Comparison of ENCODE assay signal across 13 mouse cellular contexts in the genomic region with DNA sequence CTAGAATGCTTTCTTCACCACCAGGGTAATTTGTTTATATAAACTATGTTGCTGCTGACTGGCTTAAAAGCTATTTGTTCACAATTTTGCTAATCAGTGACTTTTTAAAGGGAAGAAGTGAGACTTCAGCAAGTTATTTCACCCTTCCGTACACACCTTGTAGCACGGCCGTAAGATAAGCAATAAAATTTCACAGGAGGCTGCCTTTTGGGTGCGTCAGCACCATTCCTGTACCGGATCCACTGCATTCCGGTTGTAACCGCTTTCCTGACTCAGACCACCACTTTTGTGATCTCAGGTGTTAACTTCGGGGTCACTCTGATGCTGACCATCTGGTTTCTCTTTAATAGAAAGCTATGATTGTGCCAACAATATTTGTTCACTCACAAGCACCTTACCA.
"Had no signal": no experiment of that assay in that cellular context is flagged by ENCODE, and none has a peak within 500 bp of the region (broad histone marks: within the 10 kb centered on the region; RNA-seq: fewer than 3 reads in every experiment).

No protein-coding gene starts in this region.

- H3K27me3 ChIP-seq: liver, embryonic 13.5 days had no signal

- H3K36me3 ChIP-seq: liver, embryonic 13.5 days had no signal

- H3K9me3 ChIP-seq: liver, embryonic 13.5 days had no signal

- H3K4me3 ChIP-seq: layer of hippocampus, adult 2 months; liver, embryonic 13.5 days had no signal

- DNase-seq: kidney, adult 11 months; kidney, postnatal 14 days; layer of hippocampus, adult 9-11 months; liver, embryonic 13.5 days; lung, adult 2 months; lung, postnatal 14 days; lung, postnatal 4 days; midbrain, embryonic 14.5 days; right cerebral cortex, postnatal 14 days; right cerebral cortex, postnatal 4 days; thymus, postnatal 25 days had no signal

- H3K4me1 ChIP-seq: liver, embryonic 13.5 days had no signal

- H3K9ac ChIP-seq: liver, embryonic 13.5 days had no signal

- H3K4me2 ChIP-seq: liver, embryonic 13.5 days; midbrain, embryonic 11.5 days had no signal

- H3K27ac ChIP-seq: layer of hippocampus, adult 2 months; liver, embryonic 13.5 days had no signal
